20 mouse cellular contexts compared by ENCODE assay signal in the genomic region with DNA sequence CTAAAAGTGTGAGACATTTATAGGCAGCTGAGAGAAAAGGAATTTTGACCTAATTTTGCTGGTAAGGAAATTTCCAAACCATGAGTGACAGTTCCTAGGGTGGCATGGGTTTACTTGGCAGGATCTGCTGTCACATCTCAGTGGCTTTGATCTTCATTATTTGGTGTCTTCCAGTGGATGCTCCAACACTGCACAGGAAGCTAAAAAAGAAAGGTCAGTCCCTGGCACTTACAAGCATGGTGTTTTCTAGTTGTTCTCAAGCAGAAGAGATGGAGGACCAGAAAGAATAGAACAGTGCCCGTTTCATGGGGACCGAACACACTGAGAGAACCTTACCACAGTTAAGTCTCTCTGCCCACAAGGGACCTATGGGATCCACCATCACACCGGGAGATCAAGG. TPM values are rescaled to one million over a fixed set of nuclear protein-coding genes. Genes with fewer than 3 reads are reported as not detected.
"Had no signal": no experiment of that assay in that cellular context is flagged by ENCODE, and none has a peak within 500 bp of the region (broad histone marks: within the 10 kb centered on the region; RNA-seq: fewer than 3 reads in every experiment).

No protein-coding gene starts in this region.

- H3K9ac ChIP-seq: liver, embryonic 12.5 days; liver, embryonic 14.5 days; lung, embryonic 14.5 days; neural tube, embryonic 15.5 days had no signal

- DNase-seq: lung, adult 18-20 months; lung, embryonic 14.5 days; lung, postnatal 10 days; lung, postnatal 4 days; retina, postnatal 1 day; right cerebral cortex, adult 18-20 months; right cerebral cortex, postnatal 25 days; right cerebral cortex, postnatal 4 days; spleen, adult 18-20 months; thymus, adult 18-20 months; thymus, postnatal 14 days; thymus, postnatal 36 days had no signal

- H3K27ac ChIP-seq: liver, embryonic 12.5 days; liver, embryonic 14.5 days; neural tube, embryonic 13.5 days; neural tube, embryonic 15.5 days had no signal

- H3K4me1 ChIP-seq: liver, embryonic 12.5 days had no signal

- H3K9me3 ChIP-seq: liver, embryonic 12.5 days; neural tube, embryonic 13.5 days; neural tube, embryonic 15.5 days had no signal

- ATAC-seq: liver, embryonic 12.5 days had no signal

- H3K36me3 ChIP-seq: liver, embryonic 12.5 days; neural tube, embryonic 13.5 days; neural tube, embryonic 15.5 days had no signal

- H3K4me3 ChIP-seq: liver, embryonic 12.5 days; myocyte had no signal

RNA-seq across cellular contexts. Expression of a gene that starts 18.9 kb away (rescaled TPM):
- total RNA-seq: megakaryocyte-erythroid progenitor cell, adult 5-6 weeks had no signal
- polyA plus RNA-seq: liver, embryonic 16.5 days; small intestine, adult 2 months had no signal
